Mouse (Mus musculus) ES-Bruce4 (cell line): ENCODE measurements around the gene Myom1.

Experiments
- CTCF ChIP-seq: IDR thresholded peaks from one replicate; pipeline ENCODE4 v1.8.1; 2011; ENCODE audit warnings: low read depth, low read length
- EP300 ChIP-seq: IDR thresholded peaks from 2 replicates; pipeline ENCODE4 v1.6.1; 2011; ENCODE audit warnings: low read depth, low read length; ENCODE audit not compliant: insufficient read depth
- POLR2A ChIP-seq: IDR thresholded peaks from one replicate; pipeline ENCODE4 v1.8.1; 2011; ENCODE audit warnings: low read length; ENCODE audit not compliant: insufficient read depth

GRCm38 (mm10) chr17:71098606-71099005 is 96.2 kb downstream of the Myom1 start:
- TF ChIP-seq CTCF (no peak), POLR2A (no peak), EP300 (no peak)
